Mouse (Mus musculus) mesoderm, embryonic 11.5 days (tissue): ENCODE results near the gene Irs1.

Experiments
- DNase-seq: peaks from one replicate; pipeline ENCODE4 v3.0.0-alpha.2; 2012; ENCODE audit warnings: low read depth, low spot score

The Irs1 gene

GRCm38 (mm10) chr1:82291151-82291797 is at the start of gene Irs1:
Irs1 (minus strand) TSS chr1:82291416.
- peak; percentile 92 for DNase-seq

- no peak for DNase-seq
Observed at GRCm38 (mm10) chr1:82334506-82334905, 43.3 kb upstream of the Irs1 start.

GRCm38 (mm10) chr1:82329954-82330247 is 38.7 kb upstream of the Irs1 start:
- no peak for DNase-seq

GRCm38 (mm10) chr1:82329237-82329953 is 38.2 kb upstream of the Irs1 start:
- no peak for DNase-seq

- DNase-seq = no peak
Observed at GRCm38 (mm10) chr1:82328033-82328775, 37.0 kb upstream of the Irs1 start.

GRCm38 (mm10) chr1:82326120-82326519 is 34.9 kb upstream of the Irs1 start:
- DNase-seq = no peak

- no peak for DNase-seq
Observed at GRCm38 (mm10) chr1:82324131-82324785, 33.0 kb upstream of the Irs1 start.

GRCm38 (mm10) chr1:82321441-82321840 is 30.2 kb upstream of the Irs1 start:
- no peak for DNase-seq

GRCm38 (mm10) chr1:82320864-82321263 is 29.6 kb upstream of the Irs1 start:
- DNase-seq = no peak

- DNase-seq = no peak
Observed at GRCm38 (mm10) chr1:82320456-82320855, 29.2 kb upstream of the Irs1 start.

- no peak for DNase-seq
Observed at GRCm38 (mm10) chr1:82316746-82317126, 25.5 kb upstream of the Irs1 start.

GRCm38 (mm10) chr1:82316111-82316745 is 25.0 kb upstream of the Irs1 start, which contains the start of gene Rhbdd1:
Rhbdd1 (plus strand) TSS chr1:82316452.
- peak; percentile 98 for DNase-seq

GRCm38 (mm10) chr1:82304483-82304882 is 13.3 kb upstream of the Irs1 start:
- peak; percentile 57 for DNase-seq

- no peak for DNase-seq
Observed at GRCm38 (mm10) chr1:82298586-82298985, 7.4 kb upstream of the Irs1 start.

GRCm38 (mm10) chr1:82294102-82294501 is 2.9 kb upstream of the Irs1 start:
- DNase-seq = peak; percentile 59

GRCm38 (mm10) chr1:82292771-82293170 is 1.6 kb upstream of the Irs1 start:
- peak; percentile 88 for DNase-seq

GRCm38 (mm10) chr1:82291930-82292712 is 905 bp upstream of the Irs1 start:
- no peak for DNase-seq

GRCm38 (mm10) chr1:82290723-82291150 is 479 bp downstream of the Irs1 start:
- peak; percentile 76 for DNase-seq

GRCm38 (mm10) chr1:82289990-82290681 is 1.1 kb downstream of the Irs1 start:
- DNase-seq = peak; percentile 56
